Mouse (Mus musculus) NIH3T3 (cell line): Measurements from ENCODE around the gene Ifitm5.

Source experiments
- DNase-seq: peaks from one replicate; pipeline ENCODE4 v3.0.0-alpha.2; 2012; ENCODE audit warnings: low read depth

Ifitm5 gene

DNA sequence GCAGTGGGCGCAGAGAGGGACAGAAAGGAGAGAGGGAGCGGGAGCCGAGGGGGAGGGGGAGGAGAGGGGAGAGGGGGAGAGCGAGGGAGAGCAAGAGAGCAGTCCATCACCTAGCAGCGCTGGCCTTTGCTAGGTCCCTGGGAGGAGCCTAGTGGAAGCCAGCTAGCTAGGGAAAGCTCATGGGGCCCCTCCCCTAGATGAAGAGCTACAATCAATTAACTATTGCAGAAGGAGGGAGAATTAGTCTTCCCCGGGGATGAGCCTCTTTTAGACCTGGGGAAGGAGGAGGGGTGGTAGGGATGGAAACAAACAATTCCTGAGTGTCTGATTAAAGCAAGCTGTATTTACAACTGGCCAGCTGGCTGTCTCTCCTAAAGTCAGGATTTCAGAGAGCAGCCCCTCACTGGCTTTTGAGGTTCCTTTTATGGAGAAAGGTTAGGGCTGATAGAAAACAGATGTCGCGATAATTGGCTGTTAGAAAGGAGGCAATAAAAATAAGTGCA is 10.4 kb downstream of the Ifitm5 start:
- peak; percentile 73 for DNase-seq

- DNase-seq, result peak; percentile 20
These were observed 11.2 kb downstream of the Ifitm5 start for GRCm38 (mm10) chr7:140938896-140939295.

- DNase-seq, result peak; percentile 30
These were observed 11.7 kb downstream of the Ifitm5 start for GRCm38 (mm10) chr7:140938436-140938835.

- no peak for DNase-seq
These were observed 22.9 kb downstream of the Ifitm5 start for GRCm38 (mm10) chr7:140927181-140927580.

DNA sequence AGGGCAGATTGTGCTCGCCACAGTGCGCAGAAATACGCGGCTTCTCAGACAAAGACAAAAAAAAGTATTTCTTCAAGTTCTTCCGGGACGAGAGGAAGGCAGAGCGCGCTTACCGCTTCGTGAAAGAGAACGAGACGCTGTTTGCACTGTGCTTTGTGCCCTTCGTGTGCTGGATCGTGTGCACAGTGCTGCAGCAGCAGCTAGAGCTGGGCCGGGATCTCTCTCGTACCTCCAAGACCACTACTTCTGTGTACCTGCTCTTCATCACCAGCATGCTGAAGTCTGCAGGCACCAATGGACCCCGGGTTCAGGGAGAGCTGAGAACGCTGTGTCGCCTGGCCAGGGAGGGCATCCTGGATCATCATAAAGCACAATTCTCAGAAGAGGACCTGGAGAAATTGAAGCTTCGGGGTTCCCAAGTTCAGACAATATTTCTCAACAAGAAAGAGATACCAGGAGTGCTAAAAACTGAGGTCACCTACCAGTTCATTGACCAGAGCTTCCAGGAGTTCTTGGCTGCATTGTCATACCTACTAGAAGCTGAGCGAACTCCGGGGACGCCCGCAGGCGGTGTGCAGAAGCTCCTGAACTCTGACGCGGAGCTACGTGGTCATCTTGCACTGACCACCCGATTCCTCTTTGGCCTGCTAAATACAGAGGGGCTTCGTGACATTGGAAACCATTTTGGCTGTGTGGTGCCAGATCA is 26.9 kb downstream of the Ifitm5 start:
- no peak for DNase-seq

GRCm38 (mm10) chr7:140922398-140923069 is 27.6 kb downstream of the Ifitm5 start:
- DNase-seq, result no peak

- no peak for DNase-seq
These were observed 28.7 kb downstream of the Ifitm5 start for GRCm38 (mm10) chr7:140921225-140921975.

DNA sequence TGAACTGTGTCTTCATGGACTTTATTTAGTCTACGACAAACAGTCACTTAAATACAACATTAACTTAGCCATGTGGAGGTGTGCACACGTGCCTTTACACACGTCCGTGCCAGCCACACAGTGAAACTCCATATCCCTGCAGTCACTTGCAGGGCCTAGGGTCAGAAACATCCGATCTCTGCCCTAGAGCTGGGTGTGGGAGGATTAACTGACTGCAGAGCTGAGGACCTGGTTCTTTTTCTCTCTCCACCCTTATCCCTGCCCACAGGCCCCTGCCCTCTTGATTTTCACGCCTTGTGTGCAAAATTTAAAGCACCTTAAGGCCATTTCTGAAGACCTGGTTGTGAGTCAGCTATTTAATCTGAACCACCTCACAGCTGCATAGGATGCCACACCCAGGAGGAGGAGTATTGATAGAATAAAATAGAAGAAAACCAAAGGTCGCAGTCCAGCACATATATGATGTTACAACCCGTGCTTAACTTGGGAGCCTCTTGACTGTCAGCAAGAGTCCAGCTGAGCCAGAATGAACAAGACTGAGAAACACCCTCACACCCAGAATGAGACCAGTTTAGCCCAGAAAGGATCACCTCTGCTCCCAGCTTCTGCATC is 29.6 kb downstream of the Ifitm5 start, which contains the start of gene Nlrp6:
TSS of gene Nlrp6 (plus strand) at position 485 of the 612 bp plus-strand sequence.
- no peak for DNase-seq

DNA sequence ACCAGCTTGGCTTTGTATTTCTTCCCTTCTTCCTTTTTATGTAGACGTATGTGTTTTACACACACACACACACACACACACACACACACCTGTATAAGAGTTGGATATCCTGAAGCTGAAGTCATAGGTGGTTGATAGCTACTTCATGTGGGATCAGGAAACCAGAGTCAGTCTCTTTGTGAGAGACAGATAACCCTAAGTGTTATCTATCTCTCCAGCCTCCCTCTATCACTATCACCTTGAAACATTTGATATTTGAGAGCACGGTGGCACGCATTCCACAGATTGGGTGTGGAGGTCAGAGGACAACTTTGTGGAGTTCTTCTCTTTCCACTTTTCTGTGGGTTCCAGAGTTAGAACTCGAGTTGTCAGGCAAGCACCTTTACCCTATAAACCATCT is 30.2 kb downstream of the Ifitm5 start:
- DNase-seq, result no peak

DNA sequence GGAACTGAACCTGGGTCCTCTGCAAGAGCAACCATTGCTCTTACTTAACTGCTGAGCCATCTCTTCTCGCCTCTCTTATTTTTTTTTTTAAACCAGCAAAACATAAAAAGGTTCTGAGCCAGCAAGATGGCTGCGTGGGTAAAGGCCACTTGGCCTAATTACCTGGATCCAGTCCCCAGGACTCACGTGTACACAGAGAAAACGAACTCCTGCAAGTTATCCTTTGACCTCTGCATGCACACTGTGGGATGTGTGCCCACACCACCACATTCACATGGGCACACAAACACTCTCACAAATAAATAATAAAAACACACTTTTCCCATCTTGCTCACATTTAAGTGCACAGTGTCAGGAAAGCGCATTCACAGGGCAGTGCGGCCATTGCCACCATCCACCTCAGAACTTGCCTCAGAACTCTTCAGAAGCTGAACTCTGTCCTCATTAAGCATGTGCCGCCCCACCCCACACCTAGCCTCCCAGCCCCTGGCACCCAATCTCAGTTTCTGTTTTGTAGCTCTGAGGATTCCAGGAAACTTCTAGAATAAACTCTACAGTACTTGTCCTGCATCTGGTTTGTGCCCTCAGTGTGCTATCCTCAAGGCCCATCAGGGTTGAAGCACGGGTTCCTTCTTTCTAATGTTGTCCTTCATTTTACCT is 35.9 kb downstream of the Ifitm5 start:
- DNase-seq, result no peak

- DNase-seq, result peak; percentile 50
These were observed 37.1 kb downstream of the Ifitm5 start for GRCm38 (mm10) chr7:140912846-140913482.

GRCm38 (mm10) chr7:140912293-140912692 is 37.8 kb downstream of the Ifitm5 start:
- DNase-seq, result no peak

DNA sequence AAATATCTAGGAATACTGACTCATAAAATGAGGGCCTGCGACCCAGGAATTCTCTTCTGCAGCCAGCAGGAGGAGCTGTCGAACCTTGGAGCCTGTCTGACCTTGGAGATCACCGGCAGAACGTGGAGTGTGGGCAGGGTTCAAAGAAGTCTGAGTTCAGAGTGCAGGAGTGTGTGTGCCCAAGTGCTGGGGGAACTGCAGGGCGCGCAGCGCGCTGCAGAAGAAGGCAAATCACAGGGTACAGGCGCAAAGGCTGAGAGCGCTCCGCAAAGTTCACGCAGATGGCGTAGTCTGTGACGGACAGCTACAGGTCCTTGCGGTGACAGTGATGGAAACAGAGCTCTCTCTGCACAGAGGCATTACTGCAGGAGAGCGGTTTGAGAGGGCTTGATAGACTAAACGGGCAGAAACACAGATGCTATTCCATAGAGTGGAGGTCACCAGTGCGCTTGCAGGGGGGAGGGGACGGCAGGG is 41.4 kb downstream of the Ifitm5 start:
- peak; percentile 85 for DNase-seq

DNA sequence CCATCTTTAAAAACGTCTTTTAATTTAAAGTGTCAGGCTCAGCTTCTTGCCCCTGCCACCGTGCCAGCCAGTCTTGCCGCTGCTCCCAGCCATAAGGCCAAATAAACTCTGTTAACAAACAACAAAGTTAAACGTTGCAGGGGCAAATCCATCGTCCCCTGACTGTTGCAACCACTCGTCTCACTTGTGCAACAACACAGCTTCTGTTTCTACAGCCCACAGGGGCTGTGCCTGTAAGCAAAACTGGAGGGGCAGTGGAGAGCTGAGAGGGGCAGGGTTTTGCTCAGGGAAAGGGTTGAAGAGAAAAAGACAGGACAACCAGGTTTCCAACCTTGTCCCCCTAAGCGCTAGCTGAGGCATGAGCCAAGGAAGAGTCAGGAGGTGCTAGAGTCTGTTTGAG is 41.9 kb downstream of the Ifitm5 start:
- DNase-seq, result no peak

- no peak for DNase-seq
These were observed 42.4 kb downstream of the Ifitm5 start for GRCm38 (mm10) chr7:140907697-140908096.

DNA sequence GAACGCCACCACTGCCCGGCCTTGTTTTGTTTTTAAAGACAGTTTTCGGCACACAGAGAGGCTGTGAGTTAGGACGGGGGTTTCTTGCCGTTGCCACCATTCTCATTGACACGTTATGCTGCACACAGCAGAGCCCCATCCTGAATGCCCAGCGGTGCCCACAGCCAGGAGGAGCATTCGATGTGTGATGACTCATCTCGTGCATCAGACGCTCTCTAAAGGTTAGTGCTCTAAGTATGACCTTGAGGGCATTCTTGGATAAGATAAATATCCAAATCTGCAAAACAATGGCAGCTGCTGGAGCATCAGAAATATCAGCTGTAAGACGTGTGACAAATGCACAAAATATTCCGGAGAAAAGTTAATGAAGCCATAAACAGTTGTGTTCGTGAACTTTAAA is 43.0 kb downstream of the Ifitm5 start:
- no peak for DNase-seq

DNA sequence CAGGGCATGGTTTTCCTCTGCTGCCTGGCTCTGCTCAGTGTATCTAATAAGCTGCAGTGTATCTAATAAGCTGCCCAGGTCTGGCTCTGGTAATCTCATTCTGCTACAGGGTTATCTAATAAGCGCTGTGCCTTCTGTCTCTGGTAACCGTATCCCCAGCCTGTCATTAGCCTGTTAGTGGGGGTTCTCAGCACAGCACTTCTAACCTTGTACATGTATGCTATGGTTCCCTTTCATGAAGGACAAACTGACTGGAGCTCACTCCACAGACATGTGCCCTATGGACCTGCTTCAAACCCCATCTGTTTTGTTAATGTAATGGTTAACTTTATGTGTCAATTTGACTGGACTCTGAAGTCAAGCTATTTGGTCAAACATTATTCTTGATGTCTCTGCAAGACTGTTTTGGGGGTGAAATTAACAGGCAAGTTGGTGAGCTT is 44.4 kb downstream of the Ifitm5 start:
- no peak for DNase-seq

DNA sequence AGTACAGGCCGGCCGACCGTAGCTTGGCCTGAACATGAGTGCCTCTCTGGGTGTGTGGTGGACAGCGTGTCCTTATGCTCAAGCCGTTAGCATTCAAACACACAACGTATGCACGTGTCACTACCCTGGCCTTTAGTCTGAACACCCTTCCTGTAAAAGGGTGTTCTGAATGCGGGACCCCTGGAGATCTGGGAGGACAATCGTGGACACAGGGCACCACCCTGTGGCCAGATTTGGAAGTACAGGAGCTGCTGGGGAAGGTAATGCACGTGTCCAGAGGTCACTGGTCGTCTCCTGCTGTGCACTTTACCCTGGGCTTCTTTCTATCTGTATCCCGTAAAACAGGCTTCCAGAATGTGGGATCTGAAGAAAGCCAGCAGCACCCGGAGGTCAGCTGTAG is 46.9 kb downstream of the Ifitm5 start:
- peak; percentile 84 for DNase-seq

GRCm38 (mm10) chr7:140902036-140902875 is 47.8 kb downstream of the Ifitm5 start:
- no peak for DNase-seq

GRCm38 (mm10) chr7:140900220-140900619 is 49.9 kb downstream of the Ifitm5 start, which contains the start of gene Cox8b:
Gene Cox8b, minus strand, starts transcription at chr7:140900446.
- no peak for DNase-seq
